Mouse (Mus musculus) gastrocnemius, adult 2 months (tissue): Measurements from ENCODE around the gene Unc119b. TPM values are rescaled to one million over a fixed set of nuclear protein-coding genes. Genes with fewer than 3 reads are reported as not detected.
"Not testable (repeated sequence)": the region's sequence is repeated elsewhere in the genome, so short reads cannot be mapped to it uniquely, and the experiment has no call there.

Source experiments
- DNase-seq: peaks from one replicate; pipeline ENCODE4 v3.0.0; 2022
- H3K27ac ChIP-seq: fragments of 200-600 bp; 2 replicates; pipeline ENCODE4 v1.8.1; 2022; ENCODE audit warnings: mild to moderate bottlenecking
- H3K4me3 ChIP-seq: fragments of 200-600 bp; 2 replicates; pipeline ENCODE4 v1.8.1; 2022; ENCODE audit warnings: mild to moderate bottlenecking, moderate library complexity
- CTCF ChIP-seq: fragments of 200-600 bp; IDR thresholded peaks from 2 replicates; pipeline ENCODE4 v1.8.1; 2022; ENCODE audit warnings: antibody characterized with exemption, mild to moderate bottlenecking, moderate library complexity
- intact Hi-C: fragments of 180-260 bp; cut with DNase I; formaldehyde crosslinking; loops from one replicate; pipeline ENCODE4 v1.15.1; 2025
- total RNA-seq, 2 experiments: library from RNA; stranded (reverse); gene quantifications; 2 replicates each; pipeline ENCODE4 v1.2.3; 2021

The Unc119b gene
- total RNA-seq, 2 experiments from 2014 or later, result 11.8 to 15.7 TPM

- H3K27ac ChIP-seq, result peak overlapping the region; percentile 98
- H3K4me3 ChIP-seq, result peak overlapping the region; percentile 95
- DNase-seq, result peak; percentile 64
- intact Hi-C loops, result no loop called here
- TF ChIP-seq CTCF, result no peak
Measured at GRCm38 (mm10) chr5:115155156-115155631, 20.4 kb upstream of the Unc119b start.

- intact Hi-C loops, result no loop called here
- Histone ChIP-seq H3K4me3 (peak overlapping the region; percentile 95), H3K27ac (peak overlapping the region; percentile 98)
- no peak for DNase-seq
- TF ChIP-seq CTCF, result no peak
Measured at GRCm38 (mm10) chr5:115152132-115152956, 17.6 kb upstream of the Unc119b start.

GRCm38 (mm10) chr5:115151457-115151856, 16.7 kb upstream of the Unc119b start:
- no peak for DNase-seq
- no peak for TF ChIP-seq CTCF
- intact Hi-C loops, result no loop called here
- H3K4me3 ChIP-seq, result peak overlapping the region; percentile 42
- peak overlapping the region; percentile 98 for H3K27ac ChIP-seq

DNA sequence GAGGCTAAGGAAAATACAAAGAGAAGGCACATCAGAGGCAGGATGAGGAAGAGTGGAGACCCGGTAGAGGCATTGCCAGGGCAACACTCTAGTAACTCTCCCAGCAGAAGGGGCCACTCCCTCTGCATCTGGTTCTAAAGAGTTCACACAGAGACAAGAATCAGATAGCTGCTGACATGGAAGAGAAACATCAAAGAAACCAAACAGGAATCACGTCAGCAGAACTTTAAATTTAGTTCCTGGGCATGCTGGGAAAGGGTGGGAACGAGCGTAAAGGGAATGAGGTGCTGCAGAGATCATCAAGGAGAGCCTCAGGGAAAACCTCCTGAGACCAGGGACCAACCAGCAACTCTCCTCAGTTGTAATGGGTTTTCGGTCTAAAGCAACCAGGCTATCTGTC, 16.2 kb upstream of the Unc119b start:
- H3K27ac ChIP-seq, result peak overlapping the region; percentile 98
- TF ChIP-seq CTCF, result no peak
- no peak for DNase-seq
- H3K4me3 ChIP-seq, result peak overlapping the region; percentile 42
- intact Hi-C loops, result no loop called here

- no peak for TF ChIP-seq CTCF
- peak overlapping the region; percentile 42 for H3K4me3 ChIP-seq
- no peak for DNase-seq
- peak overlapping the region; percentile 98 for H3K27ac ChIP-seq
- intact Hi-C loops, result no loop called here
Measured at GRCm38 (mm10) chr5:115149675-115150459, 15.1 kb upstream of the Unc119b start.

DNA sequence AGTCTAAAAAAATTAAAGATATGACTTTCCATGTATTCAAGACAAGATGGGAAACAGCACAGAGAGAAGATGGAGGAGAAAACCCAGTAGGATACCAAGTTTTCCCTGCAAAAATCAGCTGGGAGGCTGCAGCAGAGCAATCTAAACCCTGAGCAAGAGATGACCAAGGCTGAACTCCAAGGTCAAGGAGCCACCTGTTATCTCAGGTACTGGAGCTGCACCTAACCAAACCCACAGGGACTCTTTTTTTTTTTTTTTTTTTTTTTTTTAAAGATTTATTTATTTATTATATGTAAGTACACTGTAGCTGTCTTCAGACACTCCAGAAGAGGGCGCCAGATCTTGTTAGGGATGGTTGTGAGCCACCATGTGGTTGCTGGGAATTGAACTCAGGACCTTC, 14.1 kb upstream of the Unc119b start:
- DNase-seq, H3K4me3 ChIP-seq, intact Hi-C loops: not testable (repeated sequence)
- peak overlapping the region; percentile 98 for H3K27ac ChIP-seq

- intact Hi-C loops, result no loop called here
- peak overlapping the region; percentile 96 for H3K27ac ChIP-seq
- no peak overlapping the region; the same call in none of the 2 replicates for H3K4me3 ChIP-seq
- peak; percentile 70 for DNase-seq
- no peak for TF ChIP-seq CTCF
Measured at GRCm38 (mm10) chr5:115148378-115148777, 13.6 kb upstream of the Unc119b start.

GRCm38 (mm10) chr5:115147388-115147787, 12.6 kb upstream of the Unc119b start:
- no peak for DNase-seq
- H3K4me3 ChIP-seq, result peak overlapping the region; percentile 35
- TF ChIP-seq CTCF, result no peak
- peak overlapping the region; percentile 96 for H3K27ac ChIP-seq
- intact Hi-C loops, result no loop called here

- peak; percentile 78 for DNase-seq
- Histone ChIP-seq H3K4me3 (peak overlapping the region; percentile 35; the same call in 1 of the 2 replicates), H3K27ac (peak overlapping the region; percentile 96)
- intact Hi-C loops, result no loop called here
- no peak for TF ChIP-seq CTCF
Measured at GRCm38 (mm10) chr5:115146747-115147130, 12.0 kb upstream of the Unc119b start.

GRCm38 (mm10) chr5:115145976-115146746, 11.4 kb upstream of the Unc119b start:
- DNase-seq, result peak; percentile 73
- peak overlapping the region; percentile 96 for H3K27ac ChIP-seq
- intact Hi-C loops, result no loop called here
- peak overlapping the region; percentile 71 for H3K4me3 ChIP-seq
- TF ChIP-seq CTCF, result no peak

DNA sequence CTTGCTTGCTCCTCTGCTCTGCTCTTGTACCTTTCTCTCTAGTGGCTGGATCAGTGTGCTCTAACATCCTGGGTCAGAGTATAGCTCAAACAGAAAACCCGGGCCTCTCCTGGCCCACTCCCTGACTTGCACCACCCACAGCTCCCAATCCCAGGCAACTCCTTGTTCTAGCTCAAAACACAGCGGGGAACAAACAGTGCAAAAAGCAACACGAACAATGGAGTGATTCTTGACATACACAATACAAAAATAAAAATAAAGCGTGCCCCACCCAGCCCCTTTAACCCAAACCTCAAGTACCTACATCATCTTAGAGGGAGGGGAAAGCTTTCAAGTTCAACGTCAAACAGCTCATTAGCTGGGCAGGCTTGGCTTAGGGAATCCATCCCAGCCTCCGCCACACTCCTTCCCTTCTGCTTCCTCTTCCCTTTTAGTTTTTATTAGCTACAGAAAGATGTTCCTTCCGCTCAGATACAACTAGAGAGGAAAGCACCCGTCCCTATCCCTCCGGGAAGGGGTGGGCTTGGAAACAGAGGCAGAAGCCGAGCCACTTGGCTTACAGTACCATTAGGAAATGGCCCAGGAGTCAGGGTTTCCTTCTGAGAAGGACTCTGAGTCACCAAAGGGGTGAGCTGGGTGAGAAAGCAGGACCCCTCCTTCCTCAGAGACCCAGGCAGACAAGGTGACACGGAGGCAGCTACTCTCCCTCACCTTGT, 10.6 kb upstream of the Unc119b start:
- H3K4me3 ChIP-seq, result peak overlapping the region; percentile 71
- no peak for TF ChIP-seq CTCF
- peak; percentile 55 for DNase-seq
- H3K27ac ChIP-seq, result peak overlapping the region; percentile 96
- intact Hi-C loops, result no loop called here

DNA sequence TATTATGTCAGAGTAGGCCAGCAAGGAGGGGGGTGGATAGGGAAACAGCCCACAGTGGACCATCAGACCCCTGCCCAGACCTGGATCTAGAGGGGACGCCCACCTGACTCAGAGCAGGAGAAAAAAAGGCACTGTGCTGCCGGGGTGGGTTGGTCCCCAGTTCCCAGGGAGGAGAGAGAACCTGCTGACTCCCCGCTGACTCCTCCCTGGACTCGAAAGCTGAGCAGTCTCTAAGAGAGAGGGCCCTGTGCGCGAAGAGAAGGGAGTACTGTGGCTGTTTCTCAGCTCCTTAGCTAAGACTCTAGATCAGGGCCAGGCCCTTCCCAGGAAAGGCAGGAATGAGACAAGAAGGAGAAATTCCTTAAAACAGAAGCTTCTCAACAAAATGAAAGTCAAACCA, 9.7 kb upstream of the Unc119b start:
- intact Hi-C loops, result no loop called here
- peak; percentile 60 for DNase-seq
- Histone ChIP-seq H3K4me3 (peak overlapping the region; percentile 71), H3K27ac (peak overlapping the region; percentile 96)
- no peak for TF ChIP-seq CTCF
